Mouse (Mus musculus): ENCODE measurements at regions not wholly inside any gene's neighbourhood (a gene's known extent, or its start where the extent isn't known, plus 50 kb on each side); places are given as distances from the start of the nearest gene placed in this dataset.

GRCm38 (mm10) chr2:149467801-149468200, 62.9 kb downstream of the Cst10 start:
- DNase-seq = no peak

DNA sequence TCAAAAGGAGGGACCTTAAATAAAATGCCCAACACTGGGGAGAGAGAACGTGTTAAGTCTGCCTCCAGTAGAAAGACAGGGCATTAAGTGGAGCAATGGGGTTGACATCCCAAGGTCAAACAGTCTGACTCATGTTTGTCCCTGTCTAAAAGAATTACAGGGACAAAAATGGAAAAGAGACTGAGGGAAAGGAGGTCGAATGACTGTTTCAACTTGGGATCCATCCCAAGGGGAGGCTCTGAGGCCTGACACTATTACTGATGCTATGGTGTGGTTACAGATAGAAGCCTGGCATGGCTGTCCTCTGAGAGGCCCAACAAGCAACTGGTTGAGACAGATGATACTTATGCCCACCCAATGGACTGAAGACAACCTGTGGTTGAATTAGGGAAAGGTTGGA, 67.6 kb downstream of the Cst10 start:
- DNase-seq = no peak

DNA sequence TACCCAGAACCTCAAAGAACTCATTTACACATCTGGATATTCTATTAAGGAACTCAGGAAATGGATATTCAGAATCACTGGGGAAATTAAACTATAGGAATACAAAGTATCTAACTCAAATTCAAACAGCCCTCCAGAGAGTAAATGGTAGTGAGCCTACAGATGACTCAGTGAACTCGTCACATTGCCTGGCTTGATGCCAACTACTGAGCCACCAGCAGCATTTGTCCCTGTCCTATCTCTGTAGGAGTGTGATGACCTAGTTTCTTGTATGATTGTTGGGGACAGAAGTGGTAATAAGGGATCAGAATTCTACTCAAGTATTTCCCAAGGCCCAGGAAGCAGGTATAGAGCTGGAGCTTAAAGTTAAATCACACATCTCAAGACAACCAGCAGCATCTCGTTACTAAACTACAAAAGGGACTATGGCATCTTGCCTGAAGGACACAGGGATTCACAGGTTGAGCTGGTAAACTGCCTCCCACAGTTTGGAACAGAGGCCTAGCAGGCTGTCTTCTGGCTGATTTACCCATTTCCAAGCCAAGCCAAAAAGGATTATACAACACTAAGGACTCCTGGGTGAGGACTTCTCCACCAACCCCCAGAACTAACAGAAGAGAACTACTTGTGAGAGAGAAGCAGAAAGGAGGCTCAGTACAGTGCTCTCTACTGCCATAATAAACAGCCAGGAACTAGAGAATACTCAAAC, 88.6 kb downstream of the Cst10 start:
- no peak for DNase-seq

- DNase-seq = no peak
These were observed 108.0 kb downstream of the Cst10 start for GRCm38 (mm10) chr2:149512870-149513269.

DNA sequence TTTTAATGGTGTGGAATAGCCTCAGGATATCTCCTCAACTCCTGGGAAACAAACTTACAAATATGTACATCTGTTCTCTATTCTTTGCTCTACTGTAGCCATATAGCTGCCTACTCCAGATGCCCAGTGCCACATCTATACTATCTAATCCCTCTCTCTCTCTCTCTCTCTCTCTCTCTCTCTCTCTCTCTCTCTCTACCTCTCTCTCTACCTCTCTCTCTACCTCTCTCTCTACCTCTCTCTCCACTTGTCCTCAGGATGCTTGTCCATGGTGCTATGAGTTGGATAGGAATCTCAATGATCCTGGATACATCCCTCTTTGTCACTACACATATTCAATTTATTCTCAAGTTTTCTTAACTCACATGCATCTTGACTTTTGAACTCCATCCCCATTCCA, 119.6 kb downstream of the Cst10 start:
- DNase-seq = no peak

GRCm38 (mm10) chr2:149542837-149543236, 138.0 kb downstream of the Cst10 start:
- no peak for DNase-seq

- DNase-seq = no peak
These were observed 140.9 kb downstream of the Cst10 start for GRCm38 (mm10) chr2:149545708-149546107.

GRCm38 (mm10) chr2:149546639-149547200, 141.9 kb downstream of the Cst10 start:
- DNase-seq = no peak

- DNase-seq = no peak
These were observed 150.4 kb downstream of the Cst10 start for GRCm38 (mm10) chr2:149555209-149555608.

GRCm38 (mm10) chr2:149573773-149574172, 168.9 kb downstream of the Cst10 start:
- DNase-seq = no peak

DNA sequence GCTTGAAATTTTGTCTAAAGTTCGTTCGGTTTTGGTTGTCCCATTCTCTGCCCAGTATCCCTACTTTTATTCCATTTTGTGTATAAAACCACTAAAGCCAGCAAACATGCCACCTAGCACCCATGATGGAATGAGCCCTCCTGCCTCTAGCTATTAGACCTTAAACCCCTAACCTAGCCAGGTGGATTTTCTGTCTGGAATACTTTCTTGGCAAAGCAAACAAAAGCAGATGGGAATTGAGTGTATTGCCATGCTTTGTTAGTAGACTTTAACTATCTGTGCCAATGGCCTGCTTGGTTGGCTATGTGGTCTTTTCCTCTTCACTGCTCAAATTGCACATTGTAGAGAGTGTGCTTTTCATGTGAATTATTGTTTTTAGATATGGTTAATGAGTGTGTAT, 197.7 kb downstream of the Cst10 start:
- no peak for DNase-seq

- no peak for DNase-seq
These were observed 208.5 kb downstream of the Cst10 start for GRCm38 (mm10) chr2:149613381-149613780.

GRCm38 (mm10) chr2:149614078-149614939, 209.5 kb downstream of the Cst10 start:
- no peak for DNase-seq

DNA sequence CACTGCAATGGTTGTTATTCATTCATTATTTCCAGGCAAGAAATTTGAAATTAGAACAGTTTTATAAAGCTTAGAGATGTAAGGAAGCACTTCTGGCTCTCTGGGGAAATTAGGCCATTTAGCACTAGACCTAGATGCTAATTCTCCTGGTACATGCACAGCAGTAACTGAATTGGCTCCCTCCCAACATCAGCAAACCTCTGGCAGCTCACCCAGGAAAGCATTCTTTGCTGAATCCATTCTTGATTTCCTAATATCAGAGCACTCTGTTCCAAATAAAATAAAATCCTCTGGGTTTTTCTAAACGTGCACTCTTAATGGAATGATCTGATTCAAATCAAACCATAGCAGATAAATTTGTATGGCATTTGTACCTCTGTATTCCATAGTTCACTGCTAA, 203.4 kb upstream of the Syndig1 start:
- DNase-seq = peak; percentile 10

GRCm38 (mm10) chr2:149641207-149641606, 187.8 kb upstream of the Syndig1 start:
- peak; percentile 3 for DNase-seq

DNA sequence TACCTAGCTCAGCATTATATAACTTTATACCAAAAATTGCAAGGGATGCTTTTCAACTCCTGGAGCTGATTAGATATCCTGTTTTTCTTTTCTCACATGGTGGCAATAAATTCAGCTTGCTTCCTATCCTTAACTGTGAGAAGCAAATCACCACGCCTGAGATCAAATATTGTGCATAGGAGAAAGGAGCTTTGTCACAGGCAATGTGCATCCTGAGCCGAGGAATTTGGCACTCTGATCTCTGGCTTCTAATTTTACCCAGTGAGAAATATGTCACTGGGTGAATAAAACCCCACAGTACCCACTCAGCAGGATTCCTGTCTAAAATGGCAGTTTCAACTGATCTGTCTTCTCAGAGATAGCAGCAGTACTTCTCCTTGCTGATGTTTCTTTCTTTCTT, 177.2 kb upstream of the Syndig1 start:
- DNase-seq = no peak

- DNase-seq = no peak
These were observed 167.9 kb upstream of the Syndig1 start for GRCm38 (mm10) chr2:149661086-149661485.

DNA sequence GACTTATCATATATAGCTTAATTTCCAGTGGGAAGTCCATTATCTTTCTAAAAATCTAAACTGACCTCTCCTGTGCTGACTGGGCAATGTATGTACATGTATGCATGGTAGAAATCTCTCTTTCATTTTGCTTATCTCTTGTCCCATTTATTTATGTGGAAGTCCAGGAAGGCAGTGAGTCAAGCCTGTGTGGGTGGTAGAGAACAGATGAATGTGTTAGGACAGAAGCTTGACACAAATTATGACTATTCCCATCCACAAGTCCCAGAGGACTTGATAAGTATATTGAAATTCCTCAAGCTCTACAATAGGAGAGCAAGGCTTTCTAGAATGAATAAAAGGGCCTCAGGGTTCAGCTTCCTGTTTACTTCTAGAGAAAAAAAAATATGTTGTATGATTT, 164.6 kb upstream of the Syndig1 start:
- no peak for DNase-seq

- no peak for DNase-seq
These were observed 162.6 kb upstream of the Syndig1 start for GRCm38 (mm10) chr2:149666412-149666811.

GRCm38 (mm10) chr2:149671870-149672269, 157.1 kb upstream of the Syndig1 start:
- no peak for DNase-seq

GRCm38 (mm10) chr2:149679822-149680459, 149.1 kb upstream of the Syndig1 start:
- DNase-seq = peak; percentile 36

- no peak for DNase-seq
These were observed 106.7 kb upstream of the Syndig1 start for GRCm38 (mm10) chr2:149722342-149722741.

DNA sequence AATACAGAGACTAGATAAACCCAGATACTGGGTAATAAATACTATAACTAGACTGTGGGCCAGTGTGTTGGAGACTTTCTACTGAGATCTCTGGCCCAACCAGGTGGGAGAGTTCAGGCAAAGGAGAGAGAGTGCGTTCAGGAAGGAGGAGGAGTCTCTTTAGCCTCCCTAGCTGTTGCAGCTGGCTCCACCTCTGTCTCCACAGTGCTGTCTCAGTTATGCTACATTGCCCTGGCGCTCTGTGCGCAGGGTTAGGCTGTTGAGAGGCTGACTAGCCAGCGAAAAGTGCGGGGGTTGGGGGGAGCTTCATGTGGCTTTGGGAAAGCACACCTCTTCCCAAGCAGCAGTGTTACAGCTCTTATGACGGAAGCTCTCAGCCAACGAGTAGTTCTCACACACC, 104.7 kb upstream of the Syndig1 start:
- DNase-seq = no peak
